Mouse (Mus musculus) right cerebral cortex, postnatal 25 days (tissue): ENCODE measurements around the gene Psmd7.
A peak's percentile ranks its signal among the peaks of the same experiment; 100 is the strongest.
"Not testable (repeated sequence)": the region's sequence is repeated elsewhere in the genome, so short reads cannot be mapped to it uniquely, and the experiment has no call there.

Experiments used
- DNase-seq: peaks from one replicate; pipeline ENCODE4 v3.0.0; 2022

Psmd7 gene

DNA sequence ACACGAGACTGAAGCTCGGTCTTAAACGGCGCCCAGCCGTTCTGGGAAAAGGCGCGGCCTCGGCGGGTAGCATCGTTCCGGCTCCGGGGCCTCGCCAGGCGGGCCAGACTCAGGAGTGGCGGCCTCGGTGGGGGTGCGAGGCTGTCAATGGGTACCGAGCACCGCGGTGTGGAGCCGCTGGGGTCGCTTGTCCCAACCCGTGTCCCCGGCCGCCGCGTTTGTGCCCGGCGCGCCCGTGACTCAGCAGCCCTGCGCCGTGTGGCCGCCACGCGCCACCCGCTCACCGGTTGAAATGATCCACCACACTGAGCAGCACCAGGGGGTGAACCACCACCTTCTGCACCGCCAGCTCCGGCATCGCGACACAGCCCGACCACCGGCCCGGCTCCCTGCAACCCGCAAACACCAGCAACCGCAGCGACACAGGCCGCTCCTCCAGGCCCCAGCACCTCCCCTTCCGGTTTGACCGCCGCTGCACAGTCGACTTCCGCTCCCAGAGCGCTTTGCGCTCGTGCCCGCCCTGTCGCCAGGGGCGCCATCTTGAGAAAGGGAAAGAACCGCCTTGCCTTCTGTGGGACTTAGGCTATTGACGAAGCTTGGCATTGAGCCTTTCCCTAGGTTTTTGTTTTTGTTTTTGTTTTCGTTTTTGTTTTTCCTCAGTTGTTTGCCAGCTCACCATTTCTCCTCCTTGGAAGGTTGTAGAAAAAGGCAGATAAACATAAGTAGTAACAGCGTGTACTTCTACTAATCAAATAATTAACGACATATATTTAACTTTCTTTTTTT lies at the start of gene Psmd7:
TSS of gene Psmd7 (minus strand) at position 470 of the 786 bp plus-strand sequence.
- DNase-seq, result peak; percentile 96

DNA sequence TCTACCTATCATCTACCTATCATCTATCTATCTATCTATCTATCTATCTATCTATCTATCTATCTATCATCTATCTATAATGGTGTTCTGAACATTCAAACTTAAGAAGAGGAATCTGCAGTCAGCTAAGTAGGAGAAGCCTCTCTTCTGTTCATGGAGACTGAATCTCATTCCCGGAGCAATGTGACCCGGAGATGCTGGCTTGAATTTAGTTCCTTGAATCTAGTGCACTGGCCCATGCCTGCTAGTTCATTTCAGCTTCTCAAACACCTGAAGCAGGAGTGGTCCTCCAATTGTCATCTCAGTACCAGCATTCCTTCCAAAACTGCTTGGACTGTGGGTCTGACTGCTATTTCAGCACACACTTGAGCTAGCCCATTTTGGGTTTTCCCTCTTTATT lies 45.5 kb upstream of the Psmd7 start:
- DNase-seq, result no peak

DNA sequence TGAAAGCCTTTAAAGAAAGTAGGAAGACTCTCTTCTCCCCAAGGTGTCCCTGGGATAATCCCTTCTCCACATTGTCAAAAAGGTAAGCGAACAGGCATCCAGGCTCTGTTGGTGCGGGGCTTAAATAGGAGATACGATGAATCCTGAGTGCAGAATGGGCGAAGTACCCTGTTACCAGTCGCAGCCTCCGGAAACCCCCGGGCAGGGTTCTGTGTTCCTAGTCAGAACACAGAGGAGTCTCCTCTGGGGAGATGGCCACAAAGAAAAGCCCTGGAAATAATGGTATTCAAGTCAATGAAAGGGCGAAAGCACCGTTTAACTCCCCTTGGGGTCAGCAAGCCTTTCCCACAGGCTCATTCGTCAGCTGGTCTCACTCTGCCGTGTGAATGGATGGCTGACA lies 41.4 kb upstream of the Psmd7 start:
- no peak for DNase-seq

DNA sequence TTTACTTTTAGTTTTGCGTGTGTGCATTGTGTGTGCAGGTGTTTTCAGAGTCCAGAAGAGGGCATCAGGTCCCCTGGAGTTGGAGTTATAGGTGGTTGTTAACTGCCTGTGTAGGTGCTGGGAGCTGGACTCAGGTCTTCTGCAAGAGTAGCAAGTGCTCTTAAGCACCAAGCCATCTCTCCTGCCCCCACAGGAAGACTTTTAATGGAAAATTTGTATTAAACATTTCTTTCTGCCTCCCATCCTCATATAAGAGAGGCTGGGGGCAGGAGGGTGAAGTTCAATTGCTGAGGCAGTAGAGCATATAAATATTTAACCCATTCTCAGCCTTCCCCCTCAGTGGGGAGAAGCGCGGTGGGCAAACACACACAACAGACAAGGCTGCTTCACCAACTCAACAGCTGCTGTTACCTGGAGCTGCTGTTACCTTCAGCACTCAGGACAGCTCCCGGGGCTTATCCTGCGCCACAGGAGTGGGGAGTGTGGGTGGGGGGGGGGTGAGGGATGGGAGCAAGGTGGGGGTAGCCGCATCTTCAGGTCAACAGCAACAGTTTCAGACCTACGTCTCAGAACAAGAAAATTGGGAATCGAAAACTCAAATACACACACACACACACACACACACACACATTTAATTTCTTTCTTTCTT lies 40.4 kb upstream of the Psmd7 start:
- no peak for DNase-seq

DNA sequence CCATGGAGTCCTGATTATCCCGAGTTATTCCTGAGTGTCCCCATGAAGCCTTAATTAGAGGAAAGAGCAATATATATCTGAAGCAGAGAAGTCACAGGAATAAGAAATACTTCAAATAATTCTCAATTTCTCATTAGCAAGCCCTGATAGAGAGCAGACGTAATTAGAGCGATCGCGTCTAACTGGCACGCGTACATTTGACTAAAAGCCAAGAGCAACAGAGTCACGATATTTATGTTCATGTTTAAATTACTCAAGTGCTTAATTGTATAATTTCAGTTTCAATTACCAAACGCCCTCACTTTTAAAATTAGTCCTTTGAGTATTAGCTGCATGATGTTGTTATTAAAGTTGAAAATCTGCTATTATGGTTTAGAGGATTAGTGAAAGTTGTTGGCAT lies 39.6 kb upstream of the Psmd7 start:
- DNase-seq, result no peak

DNA sequence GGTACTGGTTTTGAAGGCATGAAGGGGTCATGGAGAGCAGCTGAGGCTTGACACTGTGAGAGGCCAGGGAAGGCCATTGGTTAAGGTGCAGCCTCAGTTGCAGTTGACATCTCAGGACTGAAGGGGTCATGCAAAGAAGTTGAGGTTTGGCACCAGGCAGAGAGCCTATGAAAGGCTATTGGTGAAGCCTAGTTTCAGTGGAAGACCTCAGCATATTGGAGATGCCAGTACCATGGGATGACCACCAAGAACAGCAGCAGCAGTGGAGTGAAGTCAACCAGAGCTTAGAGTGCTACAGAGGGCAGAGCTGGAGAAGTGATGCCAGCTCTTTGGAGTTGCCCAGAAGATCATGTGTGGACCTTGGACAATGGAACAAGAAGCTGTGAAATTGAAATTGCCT lies 36.0 kb upstream of the Psmd7 start:
- not testable (repeated sequence) for DNase-seq

DNA sequence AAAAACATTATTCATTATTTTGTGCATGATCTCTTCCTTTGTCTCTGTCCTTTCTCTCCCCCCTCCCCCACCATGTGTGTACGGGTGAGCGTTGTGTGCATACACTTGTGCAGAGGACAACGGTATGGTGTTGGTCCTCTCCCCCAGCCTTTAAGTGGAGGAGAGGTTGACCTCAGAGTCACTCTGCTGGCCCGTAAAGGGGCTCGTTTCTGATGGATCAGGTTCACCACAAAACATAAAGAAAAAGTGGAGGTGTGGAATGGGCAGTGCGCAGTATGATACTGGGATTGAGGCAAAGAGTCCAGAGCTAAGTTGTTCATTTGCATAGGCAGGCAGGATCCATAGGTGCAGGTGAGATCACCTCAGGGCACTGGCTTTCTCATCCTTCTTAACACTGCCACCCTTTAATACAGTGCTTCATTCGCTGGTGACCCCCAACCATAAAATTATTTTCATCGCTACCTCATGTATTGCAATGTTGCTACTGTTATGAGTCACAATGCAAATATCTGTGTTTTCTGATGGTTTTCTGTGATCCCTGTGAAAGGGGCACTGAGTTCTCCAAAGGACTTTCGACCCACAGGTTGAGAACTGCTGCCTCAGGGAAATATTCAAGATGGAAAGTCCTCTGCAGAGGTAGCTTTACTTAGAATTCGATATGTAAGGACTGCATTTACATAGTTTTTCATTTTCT lies 33.8 kb upstream of the Psmd7 start:
- no peak for DNase-seq

DNA sequence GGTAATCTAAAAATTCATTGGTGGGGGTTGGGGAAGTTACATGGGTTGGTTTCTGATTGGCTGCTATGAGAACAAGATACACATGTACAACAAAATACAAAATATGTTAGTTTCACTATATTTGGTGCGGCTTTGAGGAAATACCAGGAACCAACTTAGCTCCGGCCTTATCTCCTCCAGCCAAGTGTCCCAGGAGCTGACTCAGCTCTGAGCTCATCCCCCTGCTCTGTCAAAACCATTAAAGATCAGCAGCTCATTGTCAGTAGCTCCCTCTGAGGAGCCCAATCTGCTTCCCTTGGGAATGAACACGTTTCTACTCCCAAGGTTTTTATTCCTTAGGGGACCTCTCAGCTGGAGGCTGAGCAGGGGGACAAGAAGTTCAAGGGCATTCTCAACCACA lies 32.9 kb upstream of the Psmd7 start:
- no peak for DNase-seq

DNA sequence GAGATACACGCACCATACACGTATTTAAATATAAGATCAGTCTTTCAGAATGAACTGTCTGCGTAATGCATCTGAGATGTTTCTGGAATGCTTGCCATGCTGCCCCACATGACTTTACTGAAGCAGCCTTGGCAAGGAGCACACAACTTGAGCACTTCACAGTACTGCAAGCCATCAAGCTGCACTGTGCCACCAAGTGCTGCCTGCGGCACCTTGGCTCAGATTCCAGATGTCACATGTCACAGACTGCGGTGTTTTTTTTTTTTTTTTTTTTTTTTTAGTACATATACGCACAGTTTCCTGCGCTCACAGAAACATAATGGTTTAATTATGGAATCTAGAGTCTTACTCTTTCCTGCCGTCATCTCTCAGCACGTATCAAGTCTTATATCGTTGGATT lies 30.2 kb upstream of the Psmd7 start:
- DNase-seq, result no peak

DNA sequence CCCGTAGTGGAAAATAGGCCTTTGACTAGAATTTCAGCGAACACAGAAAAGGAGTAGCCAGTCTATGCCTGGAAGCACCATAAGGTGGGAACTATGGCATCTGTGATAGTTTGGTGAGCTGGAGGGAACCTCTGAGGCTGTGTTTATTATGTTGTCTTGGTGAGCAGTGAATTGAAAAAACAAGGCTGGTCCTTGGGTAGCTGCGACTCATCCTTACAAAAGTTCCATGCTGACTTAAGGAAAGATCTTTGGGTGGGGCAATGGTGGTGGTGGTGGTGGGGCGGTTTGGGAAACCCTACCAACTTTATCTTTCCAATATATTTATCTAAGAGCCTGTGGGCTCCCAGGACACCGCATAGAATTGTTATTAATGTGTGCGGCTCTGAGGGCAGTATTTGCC lies 25.1 kb upstream of the Psmd7 start:
- DNase-seq, result no peak

DNA sequence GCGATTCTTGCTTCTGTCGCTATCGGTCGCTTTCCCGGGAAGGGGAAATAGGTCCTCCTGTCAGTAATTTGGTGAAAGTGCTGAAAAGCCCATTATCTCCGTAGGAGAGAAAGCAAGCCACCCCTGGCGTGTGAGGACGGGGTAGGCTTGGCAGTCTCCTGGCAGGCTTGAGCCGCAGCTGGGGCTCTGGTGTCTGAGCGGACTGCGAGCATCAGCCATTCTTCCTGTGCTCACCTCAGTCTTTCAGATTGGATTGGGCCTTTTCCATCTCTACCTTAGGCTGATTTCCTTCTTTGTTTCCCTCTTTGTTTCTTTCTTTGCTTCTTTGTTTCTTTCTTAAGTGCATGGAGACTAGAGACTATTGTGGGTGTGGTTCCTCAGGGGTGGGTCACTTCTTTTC lies 22.6 kb upstream of the Psmd7 start:
- DNase-seq, result no peak

DNA sequence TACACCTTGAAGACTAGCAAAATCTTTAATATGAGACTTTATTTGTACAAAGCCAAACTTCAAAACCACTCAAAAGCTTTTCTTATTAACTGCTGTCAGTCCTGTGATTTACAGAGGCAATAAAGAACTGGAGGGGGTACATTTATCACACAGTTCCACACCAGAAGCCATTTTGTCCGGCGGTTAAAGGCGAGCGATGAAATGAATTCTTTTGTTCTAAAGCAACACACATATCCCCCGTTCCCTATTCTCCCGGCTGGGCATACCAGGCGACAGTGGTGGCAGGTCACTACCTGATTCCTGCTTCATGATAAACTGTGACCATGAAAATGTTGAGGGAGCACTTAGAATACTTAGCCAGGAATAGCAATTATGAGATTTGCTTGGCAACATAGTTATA lies 20.5 kb upstream of the Psmd7 start:
- DNase-seq, result no peak

DNA sequence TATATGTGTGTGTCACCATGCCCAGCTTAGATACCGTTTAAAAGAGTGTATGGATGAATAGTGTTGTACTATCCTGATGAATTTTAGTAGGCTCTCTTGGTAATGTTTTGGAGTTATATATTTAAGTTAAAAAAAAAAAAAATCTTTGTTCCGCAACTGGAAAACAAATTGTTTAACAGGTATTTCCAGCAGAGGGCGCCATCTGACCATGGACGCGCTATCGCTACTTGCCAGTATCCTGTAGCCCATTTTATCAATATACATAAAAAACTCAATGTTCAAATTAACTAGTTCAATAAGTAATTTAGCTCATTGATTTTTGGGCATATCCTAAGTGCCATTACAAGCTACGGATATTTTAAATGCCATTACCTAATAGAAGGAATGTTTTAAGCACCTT lies 14.8 kb upstream of the Psmd7 start:
- peak; percentile 48 for DNase-seq

DNA sequence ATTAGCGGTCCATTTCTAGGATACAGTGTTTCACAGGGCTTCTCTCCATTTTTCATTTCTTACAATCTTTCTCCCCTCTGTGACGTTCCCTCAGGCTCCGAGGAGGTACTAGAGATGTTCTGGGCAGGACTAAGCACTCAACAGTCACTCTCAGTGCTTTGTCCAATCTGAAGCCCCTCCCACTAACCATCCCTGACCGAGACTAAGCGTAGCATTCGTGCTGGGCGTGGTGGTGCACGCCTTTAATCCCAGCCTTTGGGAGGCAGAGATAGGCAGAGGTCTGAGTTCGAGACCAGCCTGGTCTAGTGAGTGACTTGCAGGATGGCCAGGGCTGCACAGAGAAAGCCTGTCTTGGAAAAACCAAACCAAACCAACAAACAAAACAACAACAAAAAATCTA lies 11.4 kb upstream of the Psmd7 start:
- DNase-seq, result no peak

DNA sequence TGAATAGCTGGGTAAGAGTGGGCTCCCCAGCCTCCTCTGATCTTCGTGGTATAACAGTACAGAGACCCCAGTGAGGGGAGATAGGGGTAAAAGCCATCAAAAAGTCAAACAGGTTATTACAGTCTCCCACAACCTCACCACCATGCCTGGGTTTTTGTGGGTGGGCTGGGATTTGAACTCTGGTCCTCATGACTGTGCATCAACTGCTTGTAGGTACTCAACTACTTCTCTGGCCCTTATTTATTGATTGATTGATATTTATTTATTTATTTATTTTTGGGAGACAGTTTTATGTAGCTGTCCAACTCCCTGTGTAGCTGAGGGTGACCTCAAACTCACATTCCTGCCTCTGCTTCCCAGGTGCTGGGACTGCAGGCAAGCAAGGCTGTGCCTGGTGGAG lies 9.5 kb upstream of the Psmd7 start:
- DNase-seq, result no peak

DNA sequence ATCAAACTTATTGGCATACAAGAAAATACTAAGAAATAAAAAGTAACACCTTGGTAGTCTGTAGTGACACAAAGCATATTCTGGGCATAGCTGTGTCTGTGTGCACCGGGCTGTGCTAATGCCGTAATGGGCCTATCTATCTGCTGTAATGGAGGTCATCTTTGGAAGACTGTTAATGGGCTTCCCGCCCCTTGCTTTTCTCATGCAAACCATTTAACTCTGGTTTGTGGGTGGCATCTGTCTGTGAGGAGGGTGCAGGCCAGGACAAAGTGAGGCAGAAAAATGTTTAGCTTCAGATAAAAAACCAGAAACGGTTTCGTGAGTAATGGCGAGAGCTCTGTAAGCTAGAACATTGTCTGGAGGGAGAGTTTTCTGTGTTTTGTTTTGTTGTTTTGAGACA lies 6.6 kb upstream of the Psmd7 start:
- no peak for DNase-seq

DNA sequence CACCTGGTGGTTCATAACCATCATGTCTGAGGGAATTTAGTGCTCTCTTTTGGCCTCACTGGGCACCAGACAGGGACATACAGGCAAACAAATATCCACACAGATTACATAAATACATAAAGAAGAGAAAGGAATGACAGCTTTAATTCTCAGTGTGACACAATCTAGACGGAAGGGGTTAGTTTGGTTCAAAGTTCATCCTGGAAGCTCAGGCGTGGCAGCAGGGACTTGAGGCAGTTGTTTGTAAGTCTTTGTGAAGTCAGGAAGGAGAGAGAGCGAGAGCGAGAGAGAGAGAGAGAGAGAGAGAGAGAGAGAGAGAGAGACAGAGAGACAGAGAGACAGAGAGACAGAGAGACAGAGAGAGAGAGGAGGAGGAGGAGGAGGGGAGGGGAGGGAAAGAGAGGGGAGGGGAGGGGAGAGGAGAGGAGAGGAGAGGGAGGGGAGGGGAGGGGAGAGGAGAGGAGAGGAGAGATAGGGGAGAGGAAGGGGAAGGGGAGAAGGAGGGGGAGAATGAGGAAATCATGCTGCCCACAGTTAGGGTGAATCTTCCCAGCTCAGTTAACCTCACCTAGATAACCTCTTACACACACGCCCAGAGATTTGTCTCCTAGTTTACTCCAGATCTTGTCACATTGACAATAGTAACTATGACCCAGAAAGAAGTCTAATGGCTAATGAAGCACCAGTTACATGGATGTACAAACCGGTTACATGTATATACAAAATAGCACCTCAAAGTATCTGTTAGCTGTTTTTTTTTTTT lies 5.9 kb upstream of the Psmd7 start:
- no peak for DNase-seq

DNA sequence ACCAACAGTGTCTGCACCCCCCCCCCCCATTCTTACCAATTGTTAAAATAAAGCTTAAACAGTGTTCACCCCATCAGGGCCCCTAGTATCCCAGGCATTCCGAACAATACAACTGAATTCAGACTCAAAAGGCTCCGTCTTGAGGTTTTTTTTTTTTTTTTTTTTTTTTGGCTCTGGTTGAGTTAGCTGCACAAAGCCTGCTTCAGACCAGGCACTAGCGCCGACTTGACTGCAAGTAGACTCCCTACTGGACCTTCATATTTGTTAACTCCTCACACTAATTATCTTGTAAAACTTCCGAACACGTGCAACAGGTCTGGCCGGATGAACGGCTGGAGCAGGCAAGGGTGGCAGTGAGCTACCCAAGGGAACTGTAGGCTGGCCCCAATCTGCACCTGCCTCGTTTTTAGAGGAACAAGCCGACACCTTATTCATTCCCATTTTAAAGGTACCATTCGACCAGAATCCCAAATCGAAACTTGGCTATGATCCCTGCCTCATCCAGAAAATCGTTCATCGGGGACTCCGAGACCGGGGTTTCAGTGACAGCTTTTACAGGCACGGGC lies 752 bp downstream of the Psmd7 start:
- no peak for DNase-seq

DNA sequence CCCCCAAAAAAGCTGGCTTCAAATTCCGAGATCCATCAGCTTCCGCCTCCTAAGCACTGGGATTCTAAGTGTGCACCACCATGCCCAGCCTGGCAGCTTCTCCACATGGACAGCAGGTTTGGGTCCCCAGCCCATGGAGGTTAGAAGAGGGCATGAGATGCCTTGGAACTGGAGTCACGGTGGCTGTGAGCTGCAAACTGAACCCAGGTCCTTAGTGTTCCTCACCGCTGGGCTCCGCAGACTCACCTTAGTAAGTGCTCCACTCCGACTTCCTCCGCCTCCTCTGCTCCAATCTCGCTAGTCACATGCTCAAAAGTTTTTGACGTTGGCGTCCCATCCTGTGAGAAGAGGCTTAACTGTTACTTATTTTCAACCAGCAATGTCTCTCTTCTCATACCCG lies 6.1 kb downstream of the Psmd7 start:
- DNase-seq, result no peak

DNA sequence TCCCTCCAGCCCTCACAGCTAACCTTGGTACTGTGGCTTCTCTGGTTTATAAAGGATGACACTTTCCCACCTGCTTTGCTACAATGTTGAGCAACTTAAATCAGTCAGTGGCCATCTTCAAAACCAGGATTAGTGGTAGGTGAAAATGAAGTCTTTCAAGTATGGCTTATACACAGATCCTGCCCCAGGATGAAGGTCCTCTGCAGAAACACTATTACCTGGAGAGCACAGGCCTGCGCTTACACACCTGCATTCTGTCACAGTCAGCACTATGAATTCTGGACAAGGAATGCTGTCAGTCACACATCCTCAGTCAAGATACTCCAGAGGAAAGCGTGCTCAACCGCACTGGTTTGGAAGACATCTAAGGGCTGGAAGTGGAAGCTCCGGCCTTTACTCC lies 6.7 kb downstream of the Psmd7 start:
- no peak for DNase-seq

DNA sequence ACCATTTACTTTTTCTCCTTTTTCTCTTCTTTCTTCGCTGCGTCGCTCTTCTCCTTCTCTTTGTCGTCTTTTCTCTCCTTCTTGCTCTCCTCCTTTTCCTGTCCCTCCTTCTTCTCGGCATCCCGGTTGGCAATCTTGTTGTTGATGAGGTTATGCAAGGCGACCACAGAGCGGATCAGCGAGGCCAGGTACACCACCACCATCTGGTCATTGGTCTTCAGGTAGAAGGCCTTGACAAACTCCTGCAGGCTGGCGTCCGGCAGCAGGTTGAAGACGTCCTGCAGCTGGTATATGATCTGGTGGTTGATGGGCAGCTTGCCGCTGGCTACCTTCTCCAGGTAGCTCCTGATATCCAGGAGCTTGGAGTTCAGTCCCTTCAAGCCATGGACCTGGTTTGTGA lies 7.4 kb downstream of the Psmd7 start:
- DNase-seq, result no peak

DNA sequence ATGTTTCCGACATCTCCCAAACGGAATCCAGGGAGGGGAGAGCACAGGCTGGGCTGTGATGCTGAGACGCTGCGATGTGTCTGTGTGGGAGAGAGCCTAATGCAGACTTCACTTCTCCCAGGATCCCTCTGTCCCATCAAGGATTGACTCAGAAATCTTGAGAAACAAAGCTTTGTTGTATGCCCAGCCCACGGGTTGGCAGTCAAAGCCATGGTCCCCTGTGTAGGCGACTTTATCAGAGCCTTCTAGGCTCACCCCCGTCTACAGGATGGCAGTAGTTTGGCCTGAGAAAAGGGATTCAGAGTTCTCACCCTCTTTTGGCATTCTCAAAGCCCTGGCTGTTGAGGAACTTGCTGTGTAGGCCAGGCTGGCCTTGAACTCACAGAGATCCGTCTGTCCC lies 9.7 kb downstream of the Psmd7 start:
- DNase-seq, result no peak

DNA sequence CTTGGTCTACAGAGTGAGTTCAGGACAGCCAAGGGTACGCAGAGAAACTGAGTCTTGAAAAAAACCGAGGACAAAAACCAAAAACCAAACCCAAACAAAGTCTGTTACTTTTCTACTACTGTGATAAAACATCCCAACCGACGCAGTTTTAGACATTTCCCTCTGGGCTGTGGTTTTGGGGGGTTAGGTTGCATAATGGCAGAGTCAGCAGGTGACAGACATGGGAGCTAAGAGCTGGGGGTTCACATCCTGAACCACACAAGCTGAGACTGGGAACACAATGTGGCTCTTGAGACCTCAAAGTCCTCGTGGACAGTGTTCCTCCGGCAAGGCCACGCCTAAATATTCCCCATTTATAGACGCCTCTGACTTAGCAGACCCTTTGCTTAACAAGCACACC lies 10.1 kb downstream of the Psmd7 start:
- no peak for DNase-seq
